Mouse (Mus musculus) CH12.LX (cell line): ENCODE data around the gene Znrd1. TPM values are rescaled to one million over a fixed set of nuclear protein-coding genes. Genes with fewer than 3 reads are reported as not detected.
A peak's percentile ranks its signal among the peaks of the same experiment; 100 is the strongest.

Experiments
- DNase-seq: peaks from one replicate; pipeline ENCODE4 v3.0.0-alpha.2; 2013; ENCODE audit errors: extremely low read depth
- H3K27ac ChIP-seq: 2 replicates; pipeline ENCODE4 v1.5.1; 2012; ENCODE audit warnings: low read depth, mild to moderate bottlenecking, control low read depth, moderate library complexity; ENCODE audit not compliant: insufficient read depth
- H3K27me3 ChIP-seq: replicated peaks from 2 replicates; pipeline ENCODE3; 2012; ENCODE audit warnings: inconsistent platforms
- H3K36me3 ChIP-seq, 2 experiments: replicated peaks in 1 of 2; 2 replicates each; pipeline versions ENCODE3 to v1.6.1; 2012; ENCODE audit warnings: inconsistent platforms in 1 of 2, low read length in 1 of 2, mild to moderate bottlenecking in 1 of 2, mixed read lengths in 1 of 2, moderate library complexity in 1 of 2; ENCODE audit not compliant: control insufficient read depth in 1 of 2, insufficient read depth in 1 of 2
- H3K4me1 ChIP-seq, 2 experiments: 2 replicates each; pipeline ENCODE4 v1.6.1; 2012; ENCODE audit warnings: inconsistent platforms in 1 of 2, moderate library complexity in 1 of 2; ENCODE audit not compliant: insufficient read depth in 2 of 2, control insufficient read depth in 1 of 2
- H3K4me2 ChIP-seq: 2 replicates; pipeline ENCODE4 v1.6.1; 2012; ENCODE audit warnings: low read depth, mild to moderate bottlenecking, control low read depth; ENCODE audit not compliant: poor library complexity, insufficient read depth, severe bottlenecking
- H3K4me3 ChIP-seq, 3 experiments: fragments of 150-350 bp in 1 of 3; sonication (generic) in 1 of 3; replicated peaks in 1 of 3; 2 replicates each; pipeline versions ENCODE3 to v1.5.1; 2011 to 2012; ENCODE audit warnings: low read depth in 2 of 3, low read length in 2 of 3, mild to moderate bottlenecking in 2 of 3, moderate library complexity in 2 of 3, control low read depth in 1 of 3, improper control_type of control experiment in 1 of 3, inconsistent platforms in 1 of 3, mixed read lengths in 1 of 3; ENCODE audit not compliant: poor library complexity in 1 of 3
- H3K79me2 ChIP-seq: replicated peaks from 2 replicates; pipeline ENCODE4 v1.6.1; 2012; ENCODE audit warnings: mild to moderate bottlenecking, moderate library complexity; ENCODE audit not compliant: control insufficient read depth, poor library complexity, insufficient read depth, severe bottlenecking; ENCODE audit errors: extremely low read depth
- H3K9ac ChIP-seq: 2 replicates; pipeline ENCODE4 v1.6.1; 2012; ENCODE audit warnings: low read depth, mild to moderate bottlenecking, control low read depth, moderate library complexity; ENCODE audit not compliant: insufficient read depth
- H3K9me3 ChIP-seq: replicated peaks from 2 replicates; pipeline ENCODE3; 2012; ENCODE audit warnings: low read length, inconsistent platforms, mixed read lengths
- BHLHE40 ChIP-seq: IDR thresholded peaks from 2 replicates; pipeline ENCODE4 v1.6.1; 2011; ENCODE audit warnings: mild to moderate bottlenecking, low read depth, low read length, improper control_type of control experiment
- CHD1 ChIP-seq: IDR thresholded peaks from 2 replicates; pipeline ENCODE4 v1.6.1; 2012; ENCODE audit warnings: low read depth, low read length, improper control_type of control experiment, inconsistent platforms
- CHD2 ChIP-seq: IDR thresholded peaks from 2 replicates; pipeline ENCODE4 v1.6.1; 2011; ENCODE audit warnings: low read length, improper control_type of control experiment
- CTCF ChIP-seq, 2 experiments: IDR thresholded peaks in 1 of 2; conservative IDR thresholded peaks in 1 of 2; 2 replicates each; pipeline ENCODE4 v1.5.1; 2011 to 2012; ENCODE audit warnings: low read depth in 2 of 2, low read length in 2 of 2, improper control_type of control experiment in 1 of 2, inconsistent platforms in 1 of 2, mild to moderate bottlenecking in 1 of 2, moderate library complexity in 1 of 2
- E2F4 ChIP-seq: IDR thresholded peaks from 2 replicates; pipeline ENCODE4 v1.6.1; 2011; ENCODE audit warnings: low read depth, low read length, improper control_type of control experiment; ENCODE audit not compliant: insufficient replicate concordance
- ELF1 ChIP-seq: IDR thresholded peaks from 2 replicates; pipeline ENCODE4 v1.6.1; 2014; ENCODE audit warnings: low read depth, mild to moderate bottlenecking, inconsistent platforms, low read length, improper control_type of control experiment
- EP300 ChIP-seq: IDR thresholded peaks from 2 replicates; pipeline ENCODE4 v1.6.1; 2011; ENCODE audit warnings: low read length, improper control_type of control experiment
- ETS1 ChIP-seq: conservative IDR thresholded peaks from 2 replicates; pipeline ENCODE4 v1.6.1; 2012; ENCODE audit warnings: low read depth, mild to moderate bottlenecking, inconsistent platforms, low read length, improper control_type of control experiment, moderate library complexity
- GABPA ChIP-seq: IDR thresholded peaks from 2 replicates; pipeline ENCODE4 v1.6.1; 2012; ENCODE audit warnings: low read depth, low read length, improper control_type of control experiment, inconsistent platforms; ENCODE audit not compliant: insufficient replicate concordance
- HCFC1 ChIP-seq: IDR thresholded peaks from 2 replicates; pipeline ENCODE4 v1.6.1; 2012; ENCODE audit warnings: low read depth, mild to moderate bottlenecking, inconsistent platforms, low read length, improper control_type of control experiment
- IRF4 ChIP-seq: IDR thresholded peaks from 2 replicates; pipeline ENCODE4 v1.6.1; 2014; ENCODE audit warnings: low read depth, mild to moderate bottlenecking, inconsistent platforms, low read length, improper control_type of control experiment
- JUN ChIP-seq: IDR thresholded peaks from 2 replicates; pipeline ENCODE4 v1.6.1; 2011; ENCODE audit warnings: low read depth, mild to moderate bottlenecking, low read length, improper control_type of control experiment, moderate library complexity; ENCODE audit not compliant: insufficient read depth
- JUND ChIP-seq: conservative IDR thresholded peaks from 2 replicates; pipeline ENCODE4 v1.6.1; 2011; ENCODE audit warnings: low read depth, low read length, improper control_type of control experiment
- KAT2A ChIP-seq: IDR thresholded peaks from 2 replicates; pipeline ENCODE4 v1.6.1; 2012; ENCODE audit warnings: low read length, improper control_type of control experiment, inconsistent platforms; ENCODE audit not compliant: insufficient replicate concordance
- MAFK ChIP-seq: IDR thresholded peaks from 2 replicates; pipeline ENCODE4 v1.6.1; 2011; ENCODE audit warnings: low read length, improper control_type of control experiment; ENCODE audit not compliant: insufficient replicate concordance
- MAX ChIP-seq: IDR thresholded peaks from 2 replicates; pipeline ENCODE4 v1.6.1; 2011; ENCODE audit warnings: low read length, improper control_type of control experiment
- MAZ ChIP-seq: IDR thresholded peaks from 2 replicates; pipeline ENCODE4 v1.6.1; 2012; ENCODE audit warnings: low read depth, mild to moderate bottlenecking, inconsistent platforms, low read length, improper control_type of control experiment, moderate library complexity
- MEF2A ChIP-seq: IDR thresholded peaks from 2 replicates; pipeline ENCODE4 v1.6.1; 2014; ENCODE audit warnings: low read depth, mild to moderate bottlenecking, inconsistent platforms, low read length, improper control_type of control experiment, borderline replicate concordance
- MXI1 ChIP-seq: IDR thresholded peaks from 2 replicates; pipeline ENCODE4 v1.6.1; 2011; ENCODE audit warnings: mild to moderate bottlenecking, low read depth, low read length, improper control_type of control experiment
- MYC ChIP-seq: IDR thresholded peaks from 2 replicates; pipeline ENCODE4 v1.6.1; 2011; ENCODE audit warnings: low read depth, mild to moderate bottlenecking, improper control_type of control experiment, low read length
- NELFE ChIP-seq: IDR thresholded peaks from 2 replicates; pipeline ENCODE4 v1.6.1; 2011; ENCODE audit warnings: low read depth, low read length, improper control_type of control experiment
- NRF1 ChIP-seq: IDR thresholded peaks from 2 replicates; pipeline ENCODE4 v1.6.1; 2014; ENCODE audit warnings: low read depth, mild to moderate bottlenecking, inconsistent platforms, low read length, improper control_type of control experiment, moderate library complexity
- PAX5 ChIP-seq: IDR thresholded peaks from 2 replicates; pipeline ENCODE4 v1.6.1; 2012; ENCODE audit warnings: low read length, inconsistent platforms, mixed read lengths
- POLR2A ChIP-seq: IDR thresholded peaks from 2 replicates; pipeline ENCODE4 v1.6.1; 2011; ENCODE audit warnings: low read depth, mild to moderate bottlenecking, improper control_type of control experiment, low read length
- POLR2AphosphoS2 ChIP-seq: IDR thresholded peaks from 2 replicates; pipeline ENCODE4 v1.6.1; 2011; ENCODE audit warnings: low read depth, low read length, improper control_type of control experiment
- RAD21 ChIP-seq: IDR thresholded peaks from 2 replicates; pipeline ENCODE4 v1.6.1; 2011; ENCODE audit warnings: low read depth, mild to moderate bottlenecking, low read length, improper control_type of control experiment, moderate library complexity
- RCOR1 ChIP-seq: conservative IDR thresholded peaks from 2 replicates; pipeline ENCODE4 v1.6.1; 2012; ENCODE audit warnings: low read depth, mild to moderate bottlenecking, inconsistent platforms, low read length, improper control_type of control experiment
- SIN3A ChIP-seq: IDR thresholded peaks from 2 replicates; pipeline ENCODE4 v1.6.1; 2012; ENCODE audit warnings: low read length, improper control_type of control experiment, inconsistent platforms
- SMC3 ChIP-seq: IDR thresholded peaks from 2 replicates; pipeline ENCODE4 v1.6.1; 2011; ENCODE audit warnings: low read depth, low read length, improper control_type of control experiment
- TBP ChIP-seq: conservative IDR thresholded peaks from 2 replicates; pipeline ENCODE4 v1.6.1; 2011; ENCODE audit warnings: low read depth, low read length, improper control_type of control experiment
- TCF12 ChIP-seq: IDR thresholded peaks from 2 replicates; pipeline ENCODE4 v1.6.1; 2014; ENCODE audit warnings: low read depth, mild to moderate bottlenecking, inconsistent platforms, low read length, improper control_type of control experiment
- UBTF ChIP-seq: IDR thresholded peaks from 2 replicates; pipeline ENCODE4 v1.6.1; 2012; ENCODE audit warnings: low read depth, mild to moderate bottlenecking, inconsistent platforms, low read length, improper control_type of control experiment, moderate library complexity
- USF1 ChIP-seq: IDR thresholded peaks from 2 replicates; pipeline ENCODE4 v1.6.1; 2014; ENCODE audit warnings: low read depth, mild to moderate bottlenecking, inconsistent platforms, low read length, improper control_type of control experiment
- USF2 ChIP-seq: conservative IDR thresholded peaks from 2 replicates; pipeline ENCODE4 v1.6.1; 2011; ENCODE audit warnings: low read depth, low read length, improper control_type of control experiment
- ZC3H11A ChIP-seq: IDR thresholded peaks from 2 replicates; pipeline ENCODE4 v1.6.1; 2012; ENCODE audit warnings: low read depth, mild to moderate bottlenecking, inconsistent platforms, low read length, improper control_type of control experiment
- ZKSCAN1 ChIP-seq: IDR thresholded peaks from 2 replicates; pipeline ENCODE4 v1.6.1; 2012; ENCODE audit warnings: low read depth, inconsistent platforms, low read length, improper control_type of control experiment, borderline replicate concordance
- ZMIZ1 ChIP-seq: IDR thresholded peaks from 2 replicates; pipeline ENCODE4 v1.6.1; 2012; ENCODE audit warnings: low read depth, mild to moderate bottlenecking, inconsistent platforms, low read length, improper control_type of control experiment
- ZNF384 ChIP-seq: IDR thresholded peaks from 2 replicates; pipeline ENCODE4 v1.6.1; 2012; ENCODE audit warnings: low read depth, low read length, improper control_type of control experiment, inconsistent platforms
- dilution Hi-C: fragments of 300-500 bp; cut with MboI; formaldehyde crosslinking; loops from 2 replicates; pipeline ENCODE4 v1.14.3; 2020; ENCODE audit warnings: low sequenced_read_pairs; ENCODE audit not compliant: extremely low pct_unique_long_range_greater_than_20kb, extremely low pct_ligation_motif_present
- in situ Hi-C: fragments of 300-500 bp; cut with MboI; formaldehyde crosslinking; loops from 3 replicates; pipeline ENCODE4 v1.14.3; 2019; ENCODE audit warnings: low sequenced_read_pairs, low pct_ligation_motif_present, low pct_unique_long_range_greater_than_20kb, mixed read lengths
- polyA plus RNA-seq: library from polyadenylated mRNA; unstranded; fragments of >175 nt; gene quantifications from 2 replicates; pipeline ENCODE4 v1.2.1, GENCODE M21; 2012; ENCODE audit warnings: low read depth; ENCODE audit not compliant: insufficient read length
- total RNA-seq, 2 experiments: library from RNA; depleted of rRNA; stranded (reverse); fragments of 300-350 nt in 1 of 2; fragments of >200 nt in 1 of 2; gene quantifications; 2 replicates each; pipeline ENCODE4 v1.2.3; 2012 to 2014

The Znrd1 gene
- total and polyA plus RNA-seq, 3 experiments: 66.8 to 98.1 (median 66.9) TPM

- DNase-seq: peak; percentile 99
- TF ChIP-seq EP300 (peak; percentile 42; the same call in 1 of the 2 replicates), SMC3 (no peak), SIN3A (peak; percentile 90), MYC (0 out of 2 replicates have a peak, but pooled peaks have one; percentile 20), JUND (no peak; the same call in 1 of the 2 replicates), CTCF (conservative IDR thresholded peaks at IDR 0.05 in 1 of 2, IDR thresholded peaks at IDR 0.05 in 1 of 2; ENCODE audit: low read depth in 2 of 2, low read length in 2 of 2) (no peak), IRF4 (peak; percentile 85), CHD2 (peak; percentile 77), E2F4 (no peak), GABPA (peak; percentile 54; the same call in 1 of the 2 replicates), ZMIZ1 (peak; percentile 55), MXI1 (peak; percentile 53; the same call in 1 of the 2 replicates), ZNF384 (no peak), KAT2A (peak; percentile 81; the same call in 1 of the 2 replicates), MEF2A (peak; percentile 83), RCOR1 (no peak), NELFE (peak; percentile 61), ZC3H11A (no peak), TBP (peak; percentile 78), MAZ (peak; percentile 80), PAX5 (no peak), TCF12 (peak; percentile 86), UBTF (no peak), NRF1 (peak; percentile 88), MAFK (no peak), ZKSCAN1 (no peak), ELF1 (peak; percentile 95), USF2 (no peak), POLR2A (peak; percentile 83), BHLHE40 (no peak; the same call in 1 of the 2 replicates), JUN (no peak), USF1 (no peak), POLR2AphosphoS2 (peak; percentile 90), RAD21 (no peak), HCFC1 (peak; percentile 91), MAX (peak; percentile 47), CHD1 (peak; percentile 87; the same call in 1 of the 2 replicates), ETS1 (peak; percentile 71)
- dilution Hi-C loops (no loop called here), in situ Hi-C loops (no loop called here)
- peak within 1 kb of the TSS; percentile 71 for H3K4me2 ChIP-seq
- peaks cover 0 to 8% of the 10 kb centered on the region in 2 experiments; a peak in 2 of 4 replicates for H3K4me1 ChIP-seq
- H3K27ac ChIP-seq: peak within 1 kb of the TSS; percentile 84
- H3K27me3 ChIP-seq: no peaks in the 10 kb centered on the region
- H3K36me3 ChIP-seq: peaks cover 20 to 65% of the 10 kb centered on the region in 2 experiments
- H3K9ac ChIP-seq: peak within 1 kb of the TSS; percentile 100
- H3K9me3 ChIP-seq: no peaks in the 10 kb centered on the region
- peak within 1 kb of the TSS; percentile 72 to 98 (median 91) for H3K4me3 ChIP-seq
- peaks cover 20% of the 10 kb centered on the region for H3K79me2 ChIP-seq
Measured at GRCm38 (mm10) chr17:36950981-36951947, 7.1 kb downstream of the Znrd1 start, which contains the start of gene Ppp1r11. TSS of gene Ppp1r11 (minus strand) at chr17:36951741.
